Mouse (Mus musculus) embryonic fibroblast, embryonic 13.5 days (primary cell): ENCODE measurements around the gene Dpf3.

Experiments used
- CTCF ChIP-seq: IDR thresholded peaks from 2 replicates; pipeline ENCODE4 v1.5.1; 2011; ENCODE audit warnings: mild to moderate bottlenecking, control low read depth, low read length, moderate library complexity, borderline replicate concordance; ENCODE audit not compliant: insufficient read depth
- POLR2A ChIP-seq: IDR thresholded peaks from 2 replicates; pipeline ENCODE4 v1.6.1; 2011; ENCODE audit warnings: low read depth, mild to moderate bottlenecking, control low read depth, low read length, moderate library complexity

DNA sequence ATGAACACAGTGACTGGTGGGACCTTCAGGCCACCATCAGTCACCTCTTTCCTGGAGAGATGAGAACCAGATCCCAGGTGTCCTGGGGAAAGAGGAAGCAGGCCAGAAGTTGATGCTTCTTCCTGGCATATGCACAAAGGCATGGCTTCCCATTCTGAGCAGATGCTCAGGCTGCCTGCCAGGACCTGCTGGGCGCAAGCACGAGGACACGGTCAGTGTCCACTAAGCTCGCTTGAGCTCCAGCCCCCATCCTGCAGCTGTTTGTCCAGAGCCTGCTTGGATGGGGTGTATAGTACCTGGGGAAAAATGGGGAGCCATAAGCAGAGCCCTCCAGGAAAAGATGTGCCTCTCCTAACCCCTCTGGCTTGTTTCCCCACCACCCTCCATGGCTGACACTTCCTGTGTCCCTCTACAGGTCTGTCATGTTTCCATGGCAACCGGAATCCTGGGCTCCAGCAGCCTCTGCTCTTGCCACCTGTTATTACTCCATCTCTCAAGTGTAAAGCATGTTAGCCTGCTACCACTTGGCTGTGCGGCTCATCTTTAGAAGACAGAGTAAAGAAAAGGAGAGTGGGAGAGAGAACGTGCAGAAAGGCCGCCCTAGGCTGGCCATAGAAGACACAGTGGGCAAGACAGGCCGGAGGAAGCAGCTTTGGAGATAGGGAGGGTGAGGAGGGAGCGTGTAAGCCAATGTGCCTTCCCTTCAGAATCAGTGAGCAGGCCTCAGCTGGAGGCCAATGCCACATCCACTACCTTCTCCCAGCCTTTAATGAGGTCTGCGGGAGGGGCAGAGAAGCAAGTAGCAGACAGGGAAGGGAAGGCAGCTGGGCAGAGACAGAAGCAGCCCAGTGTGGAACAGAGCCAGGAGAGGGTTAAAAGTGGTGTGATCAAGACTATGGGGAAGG is 209.7 kb downstream of the Dpf3 start:
- TF ChIP-seq CTCF (no peak), POLR2A (no peak)
